18 mouse cellular contexts compared by ENCODE assay signal in genomic region chr13:99493304-99493904, GRCm38 (mm10). TPM values are rescaled to one million over a fixed set of nuclear protein-coding genes. Genes with fewer than 3 reads are reported as not detected.
DNase-seq lines count a peak whose midpoint lies in the region; ATAC-seq and TF ChIP-seq lines count a peak whose summit lies in the region.
"Had no signal": no experiment of that assay in that cellular context is flagged by ENCODE, and none has a peak within 500 bp of the region (broad histone marks: within the 10 kb centered on the region; RNA-seq: fewer than 3 reads in every experiment).

No protein-coding gene starts in this region.

- H3K9ac ChIP-seq in kidney, embryonic 15.5 days: no peak overlapping the region
- H3K9ac ChIP-seq in forebrain, postnatal 0 days: 0 out of 2 replicates have a peak overlapping the region, but pooled peaks have one; percentile 10
- H3K9ac ChIP-seq in midbrain, embryonic 13.5 days (replicated peaks): peak overlapping the region; percentile 17; the same call in 1 of the 2 replicates
- H3K9ac ChIP-seq in intestine, postnatal 0 days (ENCODE audit: low read depth, low read length): no peak overlapping the region
- H3K9ac ChIP-seq: embryonic facial prominence, embryonic 12.5 days; lung, embryonic 15.5 days had no signal

- no peak for TF ChIP-seq CTCF in forebrain, postnatal 0 days (IDR thresholded peaks at IDR 0.05; ENCODE audit: low read depth)
- no peak for TF ChIP-seq CTCF in olfactory bulb, adult 2 months (IDR thresholded peaks at IDR 0.05; ENCODE audit: insufficient read depth, low read depth, low read length)
- TF ChIP-seq CTCF in intestine, postnatal 0 days (IDR thresholded peaks at IDR 0.05; ENCODE audit: low read depth): no peak

- no peak for TF ChIP-seq POLR2A in olfactory bulb, adult 2 months (IDR thresholded peaks at IDR 0.05; ENCODE audit: insufficient read depth, low read depth, low read length)

- H3K4me2 ChIP-seq in kidney, embryonic 15.5 days: no peak overlapping the region
- no peak overlapping the region for H3K4me2 ChIP-seq in forebrain, postnatal 0 days (ENCODE audit: low read depth)
- H3K4me2 ChIP-seq in midbrain, embryonic 13.5 days (replicated peaks): peak overlapping the region; percentile 45
- H3K4me2 ChIP-seq in intestine, postnatal 0 days (replicated peaks; ENCODE audit: low read depth): no peak overlapping the region
- H3K4me2 ChIP-seq: embryonic facial prominence, embryonic 12.5 days; heart, embryonic 11.5 days; lung, embryonic 15.5 days had no signal

- no peak for DNase-seq in kidney, postnatal 14 days
- DNase-seq in forebrain, postnatal 0 days: no peak
- no peak for DNase-seq in adrenal gland, postnatal 25 days
- DNase-seq: adrenal gland, adult 8-10 months; cerebellum, postnatal 25 days; gastrocnemius, postnatal 10 days; kidney, adult 9 months; liver; thymus, postnatal 36 days had no signal

- H3K4me3 ChIP-seq in kidney, embryonic 15.5 days (replicated peaks): no peak overlapping the region
- no peak overlapping the region for H3K4me3 ChIP-seq in forebrain, postnatal 0 days (ENCODE audit: low read depth, low read length)
- no peak overlapping the region for H3K4me3 ChIP-seq in midbrain, embryonic 13.5 days (replicated peaks)
- no peak overlapping the region for H3K4me3 ChIP-seq in olfactory bulb, adult 2 months (ENCODE audit: insufficient read depth, low read depth, low read length)
- H3K4me3 ChIP-seq in intestine, postnatal 0 days (ENCODE audit: low read depth, low read length): no peak overlapping the region
- H3K4me3 ChIP-seq: embryonic facial prominence, embryonic 12.5 days; lung, embryonic 15.5 days had no signal

- 0 out of 2 replicates have a peak, but pooled peaks have one; percentile 6 for ATAC-seq in kidney, embryonic 15.5 days (replicated peaks; ENCODE audit: low FRiP score)
- peak; percentile 12; the same call in 1 of the 2 replicates for ATAC-seq in forebrain, postnatal 0 days
- peak; percentile 65 for ATAC-seq in midbrain, embryonic 13.5 days
- no peak for ATAC-seq in intestine, postnatal 0 days
- ATAC-seq in megakaryocyte progenitor cell, adult 5-6 weeks (replicated peaks; ENCODE audit: poor library complexity): no peak

- H3K27ac ChIP-seq in kidney, embryonic 15.5 days: no peak overlapping the region
- H3K27ac ChIP-seq in forebrain, postnatal 0 days (ENCODE audit: low read depth, low read length): peak overlapping the region; percentile 54
- peak overlapping the region; percentile 87 for H3K27ac ChIP-seq in midbrain, embryonic 13.5 days
- peak overlapping the region; percentile 44; the same call in 1 of the 2 replicates for H3K27ac ChIP-seq in olfactory bulb, adult 2 months (ENCODE audit: insufficient read depth, low read depth, low read length)
- H3K27ac ChIP-seq in intestine, postnatal 0 days (ENCODE audit: low read depth, low read length): no peak overlapping the region
- H3K27ac ChIP-seq: embryonic facial prominence, embryonic 12.5 days; lung, embryonic 15.5 days had no signal

- no peaks in the 10 kb centered on the region for H3K9me3 ChIP-seq in kidney, embryonic 15.5 days (replicated peaks)
- no peaks in the 10 kb centered on the region for H3K9me3 ChIP-seq in forebrain, postnatal 0 days (ENCODE audit: low read length)
- no peaks in the 10 kb centered on the region for H3K9me3 ChIP-seq in midbrain, embryonic 13.5 days
- H3K9me3 ChIP-seq in intestine, postnatal 0 days (ENCODE audit: control insufficient read depth): no peaks in the 10 kb centered on the region
- H3K9me3 ChIP-seq: embryonic facial prominence, embryonic 12.5 days; lung, embryonic 15.5 days had no signal

- no peaks in the 10 kb centered on the region for H3K36me3 ChIP-seq in kidney, embryonic 15.5 days
- peaks cover 10% of the 10 kb centered on the region; the same call in 1 of the 2 replicates for H3K36me3 ChIP-seq in forebrain, postnatal 0 days (ENCODE audit: insufficient read depth)
- peaks cover 41% of the 10 kb centered on the region for H3K36me3 ChIP-seq in midbrain, embryonic 13.5 days
- no peaks in the 10 kb centered on the region for H3K36me3 ChIP-seq in intestine, postnatal 0 days (ENCODE audit: control insufficient read depth, insufficient read depth)
- H3K36me3 ChIP-seq: embryonic facial prominence, embryonic 12.5 days; lung, embryonic 15.5 days had no signal

- H3K27me3 ChIP-seq in kidney, embryonic 15.5 days: no peaks in the 10 kb centered on the region
- H3K27me3 ChIP-seq in forebrain, postnatal 0 days (ENCODE audit: insufficient read depth, low read length): no peaks in the 10 kb centered on the region
- no peaks in the 10 kb centered on the region for H3K27me3 ChIP-seq in midbrain, embryonic 13.5 days
- H3K27me3 ChIP-seq in intestine, postnatal 0 days (replicated peaks; ENCODE audit: control insufficient read depth, insufficient read depth, low read length): no peaks in the 10 kb centered on the region
- H3K27me3 ChIP-seq: embryonic facial prominence, embryonic 12.5 days; lung, embryonic 15.5 days had no signal

- 69% methylated on average over 5 of the region's 5 CpGs for WGBS in kidney, embryonic 15.5 days
- 16% methylated on average over 5 of the region's 5 CpGs for WGBS in forebrain, postnatal 0 days
- 21% methylated on average over 5 of the region's 5 CpGs for WGBS in midbrain, embryonic 13.5 days
- WGBS in olfactory bulb, adult 2 months: 65% methylated on average over 5 of the region's 5 CpGs
- WGBS in intestine, postnatal 0 days: 91% methylated on average over 5 of the region's 5 CpGs

- peaks cover 9% of the 10 kb centered on the region; the same call in 1 of the 2 replicates for H3K4me1 ChIP-seq in kidney, embryonic 15.5 days
- peaks cover 16% of the 10 kb centered on the region; the same call in 1 of the 2 replicates for H3K4me1 ChIP-seq in forebrain, postnatal 0 days (ENCODE audit: insufficient read depth)
- peaks cover 88% of the 10 kb centered on the region for H3K4me1 ChIP-seq in midbrain, embryonic 13.5 days (replicated peaks)
- peaks cover 24% of the 10 kb centered on the region for H3K4me1 ChIP-seq in olfactory bulb, adult 2 months (ENCODE audit: control insufficient read depth, insufficient read depth, low read length)
- H3K4me1 ChIP-seq in intestine, postnatal 0 days (replicated peaks; ENCODE audit: control insufficient read depth, insufficient read depth, low read length): no peaks in the 10 kb centered on the region
- H3K4me1 ChIP-seq: lung, embryonic 15.5 days had no signal

RNA-seq across cellular contexts. Expression of gene Map1b, which starts 22.9 kb away (rescaled TPM):
- 52.1 and 76.4 TPM in 2 replicates for polyA plus RNA-seq in kidney, embryonic 15.5 days (2015; fragmentation: Nextera tagmentation; extraction: Ambion mirVana)
- 589 and 781 TPM in 2 replicates for total RNA-seq in forebrain, postnatal 0 days (2014; rRNA removed)
- 1,169 and 2,082 TPM in 2 replicates for polyA plus RNA-seq in forebrain, postnatal 0 days (2015; fragmentation: Nextera tagmentation; extraction: Ambion mirVana)
- polyA plus RNA-seq in midbrain, embryonic 13.5 days (2015; fragmentation: Nextera tagmentation; extraction: Ambion mirVana): 2,051 and 2,103 TPM in 2 replicates
- polyA plus RNA-seq in olfactory bulb, adult 2 months (2012; ENCODE audit: insufficient read depth, insufficient read length, low replicate concordance, missing spikeins): 196 and 261 TPM in 2 replicates
- 43.7 and 47.7 TPM in 2 replicates for polyA plus RNA-seq in intestine, postnatal 0 days (2015; fragmentation: Nextera tagmentation; extraction: Ambion mirVana)
- 69.6 and 75.6 TPM in 2 replicates for total RNA-seq in adrenal gland, postnatal 25 days (2021)
- total RNA-seq in megakaryocyte progenitor cell, adult 5-6 weeks (2015): 0.02 and 0.94 TPM in 2 replicates
- total RNA-seq in megakaryocyte progenitor cell, adult 5-6 weeks (2017): 0.04 and 0.10 TPM in 2 replicates
- total RNA-seq: megakaryocyte-erythroid progenitor cell, adult 5-6 weeks had no signal

Comparison
In these comparisons a context has a peak if more than half of its experiments do, and no peak if none do; other contexts are left out.
1. ATAC-seq: peak in kidney, embryonic 15.5 days (single experiment), forebrain, postnatal 0 days (single experiment) and midbrain, embryonic 13.5 days (single experiment); none in intestine, postnatal 0 days (single experiment) and megakaryocyte progenitor cell, adult 5-6 weeks (single experiment).
2. H3K27ac ChIP-seq: peak in forebrain, postnatal 0 days (single experiment), midbrain, embryonic 13.5 days (single experiment) and olfactory bulb, adult 2 months (single experiment); none in kidney, embryonic 15.5 days (single experiment) and intestine, postnatal 0 days (single experiment).
3. H3K9ac ChIP-seq: peak in forebrain, postnatal 0 days (single experiment) and midbrain, embryonic 13.5 days (single experiment); none in kidney, embryonic 15.5 days (single experiment) and intestine, postnatal 0 days (single experiment).